Mouse (Mus musculus) heart, postnatal 4 days (tissue): ENCODE measurements around the gene Lamb2. TPM values are rescaled to one million over a fixed set of nuclear protein-coding genes. Genes with fewer than 3 reads are reported as not detected.

Source experiments
- DNase-seq: peaks from one replicate; pipeline ENCODE4 v3.0.0; 2021
- total RNA-seq, 2 experiments: library from RNA; stranded (reverse); gene quantifications; 2 replicates each; pipeline ENCODE4 v1.2.3; 2021

Lamb2 gene
- 100 to 1,000 TPM; 217 to 229 TPM for total RNA-seq

DNA sequence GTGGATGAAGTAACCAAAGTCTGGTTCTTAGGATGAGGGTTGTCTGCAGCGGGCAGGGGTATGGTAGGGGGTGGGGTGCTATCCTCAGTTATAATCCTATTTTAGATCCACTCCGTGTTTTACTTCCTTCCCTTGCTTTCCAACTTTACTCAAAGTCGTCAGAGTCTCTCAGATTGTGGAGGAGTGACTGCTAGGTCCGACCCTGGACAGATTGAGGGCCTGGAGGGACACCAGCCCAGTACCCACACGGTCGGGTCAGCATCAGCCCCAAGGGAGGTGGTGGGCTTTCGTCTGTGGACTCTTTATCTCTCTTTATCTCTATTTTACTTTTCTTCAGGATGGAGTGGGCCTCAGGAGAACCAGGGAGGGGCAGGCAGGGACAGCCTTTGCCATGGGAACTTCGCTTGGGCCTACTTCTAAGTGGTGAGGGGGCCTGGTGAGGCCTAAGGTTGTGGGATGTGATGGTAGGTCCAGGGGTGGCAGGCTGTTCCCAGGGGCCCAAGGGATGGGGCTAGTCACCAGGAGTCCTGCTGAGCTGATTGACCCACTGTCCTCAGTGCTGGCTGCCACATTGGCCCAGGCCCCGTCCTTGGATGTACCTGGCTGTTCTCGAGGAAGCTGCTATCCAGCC, at the start of gene Lamb2:
Lamb2 (plus strand) TSS at position 16 of the 631 bp plus-strand sequence.
- peak; percentile 56 for DNase-seq

DNA sequence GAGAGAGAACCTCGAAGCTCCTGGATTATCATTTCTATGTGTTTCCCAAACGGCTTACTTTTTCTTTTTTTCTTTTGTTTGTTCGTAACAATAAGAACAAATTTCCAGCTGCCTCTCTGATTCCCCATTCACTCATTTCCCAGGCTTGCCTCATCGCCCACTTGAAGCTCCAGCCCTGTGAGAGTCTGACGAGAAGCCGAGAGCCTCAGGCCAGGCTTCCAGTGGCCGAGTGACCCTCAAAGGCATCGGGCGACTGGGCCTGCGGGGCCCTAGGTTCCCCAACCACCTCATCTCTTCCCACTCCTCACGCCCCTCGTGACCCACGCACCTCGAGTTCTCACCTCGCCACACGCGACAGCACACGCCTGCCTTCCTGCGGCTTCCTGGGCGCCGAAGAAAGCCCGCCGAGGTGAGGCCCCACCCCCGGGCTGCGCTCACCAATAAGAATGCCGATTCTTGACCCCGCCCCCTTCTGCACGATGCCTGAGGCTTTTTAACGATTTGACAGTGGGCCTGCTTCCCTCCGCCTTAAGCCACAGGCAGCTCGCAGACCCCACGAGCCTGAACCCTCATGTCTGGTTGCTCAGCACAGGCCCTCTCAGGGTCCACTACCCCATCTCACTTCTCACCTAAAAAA, 48.0 kb upstream of the Lamb2 start:
- peak; percentile 22 for DNase-seq

DNA sequence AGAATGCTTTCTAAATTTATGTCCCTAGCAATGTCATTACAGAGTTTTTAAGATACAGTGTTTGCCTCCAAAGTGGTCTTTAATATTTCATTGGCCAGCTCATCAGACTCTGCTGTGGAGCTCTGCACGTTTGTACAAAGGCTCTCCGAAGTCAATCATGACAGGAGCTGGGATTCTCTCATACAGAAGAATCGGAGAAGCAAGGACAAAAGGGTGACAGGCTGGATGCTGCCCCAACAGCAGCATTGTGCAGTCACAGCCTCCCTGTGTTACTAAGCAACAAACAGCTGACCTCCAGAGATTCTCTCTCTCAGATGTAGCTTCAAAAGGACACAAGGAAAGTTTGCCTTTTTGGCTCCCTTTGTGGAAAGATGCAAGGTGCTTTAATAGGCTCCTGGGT, 43.4 kb upstream of the Lamb2 start, which contains the start of gene BC048562:
BC048562 (plus strand) TSS at position 301 of the 400 bp plus-strand sequence.
- no peak for DNase-seq

DNA sequence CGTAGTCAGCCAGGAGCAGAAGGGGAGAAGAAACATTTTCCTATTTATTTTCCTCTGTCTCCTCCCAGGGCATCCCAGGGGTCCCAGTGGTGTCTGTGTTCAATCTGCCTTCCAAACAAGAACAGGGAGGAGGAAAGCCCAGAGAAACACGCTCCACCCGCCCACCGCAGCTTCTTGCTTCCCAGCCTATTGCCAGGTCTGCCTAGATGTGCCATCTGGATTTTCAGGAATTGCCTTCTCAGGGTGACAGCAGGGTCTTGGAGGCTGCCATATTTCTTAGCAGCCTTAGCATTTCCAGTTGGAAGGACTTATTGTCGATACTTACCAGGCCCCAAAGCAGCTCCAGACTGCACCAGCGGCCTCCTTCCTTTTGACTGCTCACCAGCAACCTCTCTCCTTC, 40.4 kb upstream of the Lamb2 start:
- no peak for DNase-seq

DNA sequence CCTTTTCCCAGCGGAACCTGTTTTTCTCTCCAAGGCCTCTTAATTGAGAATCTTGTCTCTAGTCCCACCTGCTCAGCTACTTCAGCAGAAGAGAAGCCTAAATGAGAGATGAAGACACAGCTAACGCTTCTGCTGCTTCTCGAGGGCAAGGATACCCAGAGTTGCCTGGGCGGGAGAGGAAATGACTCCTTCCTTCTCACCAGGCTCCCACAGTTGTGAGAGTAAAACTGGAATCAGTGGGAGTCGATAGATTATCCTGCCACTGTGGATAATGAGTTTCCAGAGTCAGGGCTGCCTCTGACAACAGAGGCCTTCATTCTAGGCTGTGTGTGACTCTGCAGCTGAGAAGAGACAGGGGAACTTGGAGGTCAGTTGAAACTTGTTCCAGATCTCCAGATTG, 39.1 kb upstream of the Lamb2 start:
- DNase-seq = no peak

DNA sequence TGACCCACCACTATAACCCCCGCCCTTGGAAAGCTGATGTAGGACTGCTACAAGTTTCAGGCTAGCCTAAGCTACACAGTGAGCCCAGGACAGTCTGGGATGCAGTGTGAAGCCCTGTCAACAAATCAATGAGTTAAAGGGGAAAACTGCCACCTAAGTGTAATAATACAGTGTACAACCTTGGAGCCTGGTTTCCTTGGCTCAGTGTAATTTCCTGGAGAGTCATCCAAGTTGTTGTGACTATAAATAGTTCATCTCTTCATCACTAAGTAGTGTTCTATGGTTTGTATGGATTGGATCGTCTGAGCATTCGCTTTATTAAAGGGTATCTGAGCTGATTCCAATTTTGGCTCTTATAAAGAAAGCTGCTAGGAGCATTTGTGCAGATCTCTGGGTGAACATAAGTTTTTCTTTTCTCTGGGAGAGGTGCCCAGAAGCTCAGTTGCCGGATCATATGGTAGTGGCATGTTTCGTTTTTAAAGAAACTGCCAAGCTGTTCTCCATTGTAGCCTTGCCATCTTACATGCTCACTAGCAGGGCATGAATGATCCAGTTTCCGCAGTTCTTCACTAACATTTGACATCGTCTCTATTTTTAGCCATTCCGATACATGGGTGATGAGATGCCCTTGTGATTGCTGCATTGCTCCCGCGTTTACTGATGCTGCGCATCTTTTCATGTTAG, 38.2 kb upstream of the Lamb2 start:
- DNase-seq = no peak

DNA sequence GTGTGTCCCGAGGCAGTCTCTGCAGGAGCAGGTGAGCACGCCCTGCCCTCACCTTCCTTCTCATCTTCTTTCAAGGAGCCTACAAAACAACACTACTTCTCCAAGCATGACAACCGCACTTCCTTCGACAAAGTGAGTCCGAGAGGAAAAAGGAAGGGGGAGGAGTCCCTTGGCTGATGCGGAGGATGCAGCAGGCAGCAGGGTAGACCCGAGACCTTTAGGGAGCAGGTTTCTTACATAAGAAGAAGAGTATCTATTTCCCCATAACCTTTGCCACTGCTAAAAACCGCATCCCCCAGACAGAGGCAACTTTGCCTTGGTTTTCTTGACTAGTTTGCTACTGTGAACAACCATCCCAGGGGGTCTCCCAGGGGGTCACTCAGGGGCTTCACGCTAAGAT, 34.4 kb upstream of the Lamb2 start:
- DNase-seq = no peak

DNA sequence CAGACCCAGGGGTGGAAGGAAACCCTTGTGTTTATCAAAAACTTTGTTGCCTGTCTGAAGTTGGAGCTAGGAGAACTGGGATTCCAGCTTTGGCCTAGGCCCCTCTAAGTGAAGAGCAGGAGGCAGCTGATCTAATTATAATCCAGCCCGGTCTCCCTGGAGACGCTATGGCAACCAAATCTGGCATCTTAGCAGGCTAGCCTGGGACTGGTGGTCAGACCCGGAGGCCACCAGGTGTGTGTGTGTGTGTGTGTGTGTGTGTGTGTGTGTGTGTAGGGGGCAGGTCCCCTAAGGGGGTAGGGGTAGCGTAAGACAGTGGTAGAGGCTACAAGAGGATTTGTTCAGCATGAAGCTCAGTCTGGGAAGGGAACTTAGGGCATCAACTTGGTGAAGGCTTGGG, 29.7 kb upstream of the Lamb2 start:
- DNase-seq = peak; percentile 79

DNA sequence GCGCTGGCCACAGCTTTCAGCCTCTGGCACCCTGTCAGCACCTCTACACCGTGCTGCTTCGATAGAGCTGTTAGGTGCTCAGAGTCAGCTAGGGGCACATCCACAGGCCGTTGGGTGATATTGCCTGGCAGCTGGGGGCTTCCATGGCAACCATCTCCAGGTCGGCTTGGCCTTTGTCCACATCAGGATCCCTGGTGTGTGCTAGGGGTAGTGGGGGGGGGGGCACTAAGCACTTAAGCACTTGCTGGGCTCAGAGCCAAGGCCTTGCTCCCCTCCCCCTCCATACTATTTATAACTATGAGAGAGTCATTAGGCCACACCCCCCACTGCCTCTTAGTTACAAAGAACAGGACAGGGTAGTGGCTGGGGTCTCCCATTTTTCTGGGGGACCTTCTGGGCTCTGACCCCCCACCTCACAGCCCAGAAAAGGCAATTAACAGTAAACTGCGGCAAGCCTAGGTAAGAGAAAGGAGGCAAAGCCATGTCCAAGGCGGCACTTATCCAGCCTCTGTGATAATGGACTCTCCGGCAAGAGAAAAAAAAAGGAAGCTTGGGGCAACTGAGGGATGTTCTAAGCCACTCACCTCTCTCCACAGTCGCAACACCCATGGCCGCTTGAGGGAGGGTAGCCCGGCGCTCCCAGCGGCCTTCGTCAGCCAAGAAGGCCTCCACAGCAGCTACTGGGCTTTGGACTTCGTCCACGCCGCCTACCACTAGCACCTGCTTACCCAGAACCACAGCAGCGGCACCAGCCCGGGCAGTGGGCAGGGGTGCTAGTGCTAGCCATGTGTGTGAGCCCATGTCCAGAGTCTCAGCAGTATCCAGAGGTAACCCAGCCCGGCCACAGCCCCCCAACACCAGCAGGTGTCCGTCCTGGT, 29.0 kb upstream of the Lamb2 start:
- peak; percentile 88 for DNase-seq

DNA sequence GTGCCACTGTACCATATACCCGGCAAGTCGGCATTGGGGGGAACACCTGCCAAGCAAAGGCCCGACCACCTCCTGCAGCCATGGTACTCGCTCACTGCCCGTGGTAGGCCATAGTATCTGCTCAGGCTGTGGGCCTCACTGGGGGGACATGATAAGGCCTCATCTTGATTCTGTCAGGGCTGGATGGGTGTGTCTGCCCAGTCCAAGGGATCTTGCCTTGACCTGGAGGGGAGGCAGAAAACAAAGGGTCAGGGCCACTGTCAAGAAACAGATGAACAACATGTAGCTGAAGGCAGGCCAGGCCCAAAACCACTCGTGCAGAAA, 28.4 kb upstream of the Lamb2 start:
- no peak for DNase-seq

DNA sequence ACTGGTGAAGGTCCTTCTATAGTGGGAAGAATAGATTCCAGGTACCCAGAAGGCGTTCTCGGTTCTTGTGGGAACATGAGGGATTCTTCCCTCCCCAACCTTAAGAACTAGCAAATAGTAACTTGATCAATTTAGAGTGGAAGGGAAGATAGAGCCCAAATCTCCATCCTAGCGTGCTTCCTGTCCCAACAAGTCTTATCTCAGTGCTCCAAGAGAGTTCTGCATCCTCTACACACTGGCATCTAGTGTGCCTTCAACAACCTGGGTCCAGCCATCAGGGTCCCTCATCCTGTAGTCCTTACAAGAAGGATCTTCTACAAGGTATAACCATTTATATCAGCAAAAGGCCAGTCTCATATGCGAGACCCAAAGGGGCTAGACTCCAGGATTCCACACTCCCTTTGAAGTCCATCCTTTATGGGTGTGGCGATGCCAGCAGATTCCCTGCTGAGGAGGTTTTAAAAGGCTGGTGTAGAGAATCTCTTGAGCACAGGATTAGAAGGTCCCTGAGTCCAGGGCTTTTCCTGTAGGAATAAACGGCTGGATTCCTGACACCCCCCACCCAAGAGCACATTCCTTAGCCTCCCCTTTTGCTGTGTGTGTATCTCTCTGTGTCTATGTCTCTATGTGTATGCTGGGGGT, 27.9 kb upstream of the Lamb2 start:
- DNase-seq = no peak

DNA sequence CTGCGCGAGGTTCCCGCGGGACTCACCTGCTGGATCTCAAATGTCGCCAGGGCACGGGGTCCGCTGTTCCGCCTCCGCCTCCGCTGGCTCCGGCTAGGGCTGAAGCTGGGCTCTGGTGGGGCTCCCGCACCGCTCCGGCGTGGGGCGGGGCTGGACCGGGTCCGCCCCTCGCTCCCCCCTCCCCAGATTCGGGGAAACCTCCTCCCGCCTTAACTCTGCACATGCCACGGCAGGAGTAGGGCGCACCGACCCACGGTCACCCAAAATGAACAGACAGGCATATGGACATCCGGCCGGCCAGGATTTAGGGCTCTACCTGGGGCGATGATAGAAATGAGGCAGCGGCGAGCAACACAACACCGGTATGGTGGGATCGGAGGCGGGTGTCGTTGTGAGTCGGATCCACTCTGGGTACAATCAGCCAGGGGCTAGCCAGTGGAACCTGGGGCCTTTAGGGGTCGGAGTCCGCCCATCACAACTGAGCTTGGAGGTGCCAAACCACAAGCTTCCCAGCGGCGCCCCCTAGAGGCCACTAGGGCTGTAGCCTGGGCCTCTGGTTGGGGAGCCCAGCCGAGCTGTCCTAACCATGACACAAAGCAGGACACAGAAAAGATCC, 27.1 kb upstream of the Lamb2 start:
- peak; percentile 96 for DNase-seq

DNA sequence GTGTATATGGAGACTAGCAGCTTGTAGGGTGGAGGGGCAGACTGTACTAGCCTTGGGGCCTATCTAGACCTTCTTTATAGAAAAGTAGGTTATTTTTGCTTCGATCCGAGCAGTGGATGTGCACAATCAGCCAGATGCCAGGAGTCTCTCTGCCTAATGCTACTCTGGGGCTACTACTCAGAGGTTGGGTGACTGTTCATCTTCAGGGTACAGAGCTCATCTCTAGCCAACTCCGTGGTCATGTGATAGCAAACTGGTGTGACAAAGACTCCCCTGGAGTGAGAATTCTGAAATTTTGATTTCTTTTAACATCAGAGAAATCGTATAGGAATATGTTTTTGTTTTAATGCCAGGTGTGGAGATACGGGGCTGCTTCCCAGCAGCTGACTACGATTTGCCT, 26.6 kb upstream of the Lamb2 start:
- no peak for DNase-seq

DNA sequence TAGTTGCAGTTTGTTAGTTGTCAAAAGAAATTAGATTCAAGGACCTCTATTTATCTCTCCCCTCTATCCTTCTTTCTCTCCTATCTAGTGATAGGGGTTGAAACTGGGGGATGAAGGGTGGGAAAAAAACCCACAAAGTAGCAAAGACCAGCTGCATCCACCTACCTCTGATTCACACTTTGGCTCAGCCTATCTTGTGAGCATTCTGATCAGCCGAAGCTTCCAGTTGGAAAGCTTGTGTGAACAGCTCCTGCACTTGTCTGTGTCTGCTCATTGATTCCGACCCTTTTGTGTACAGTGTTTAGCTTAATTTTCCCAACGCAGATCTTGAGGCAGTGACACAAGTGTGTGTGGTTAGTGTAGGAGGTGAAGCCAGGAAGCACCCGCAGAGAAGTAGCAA, 26.1 kb upstream of the Lamb2 start:
- no peak for DNase-seq

DNA sequence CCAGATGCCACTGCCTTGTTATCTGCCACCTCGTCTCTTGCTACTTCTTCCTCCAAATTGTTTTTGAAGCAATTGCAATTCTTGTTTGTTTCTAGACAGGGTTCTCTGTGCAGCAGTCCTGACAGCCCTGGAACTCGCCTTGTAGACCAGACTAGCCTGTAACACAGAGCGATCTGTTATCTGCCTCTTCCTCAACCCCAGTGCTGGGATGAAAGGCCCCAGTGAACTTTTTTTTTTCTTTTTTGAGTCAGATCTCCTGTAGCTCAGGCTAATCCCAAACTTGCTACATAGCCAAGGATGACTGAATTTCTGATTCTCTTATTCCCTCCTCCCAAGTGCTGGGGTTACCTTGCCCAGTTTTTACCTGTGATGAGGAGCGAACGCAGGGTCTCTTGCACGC, 25.1 kb upstream of the Lamb2 start:
- no peak for DNase-seq

DNA sequence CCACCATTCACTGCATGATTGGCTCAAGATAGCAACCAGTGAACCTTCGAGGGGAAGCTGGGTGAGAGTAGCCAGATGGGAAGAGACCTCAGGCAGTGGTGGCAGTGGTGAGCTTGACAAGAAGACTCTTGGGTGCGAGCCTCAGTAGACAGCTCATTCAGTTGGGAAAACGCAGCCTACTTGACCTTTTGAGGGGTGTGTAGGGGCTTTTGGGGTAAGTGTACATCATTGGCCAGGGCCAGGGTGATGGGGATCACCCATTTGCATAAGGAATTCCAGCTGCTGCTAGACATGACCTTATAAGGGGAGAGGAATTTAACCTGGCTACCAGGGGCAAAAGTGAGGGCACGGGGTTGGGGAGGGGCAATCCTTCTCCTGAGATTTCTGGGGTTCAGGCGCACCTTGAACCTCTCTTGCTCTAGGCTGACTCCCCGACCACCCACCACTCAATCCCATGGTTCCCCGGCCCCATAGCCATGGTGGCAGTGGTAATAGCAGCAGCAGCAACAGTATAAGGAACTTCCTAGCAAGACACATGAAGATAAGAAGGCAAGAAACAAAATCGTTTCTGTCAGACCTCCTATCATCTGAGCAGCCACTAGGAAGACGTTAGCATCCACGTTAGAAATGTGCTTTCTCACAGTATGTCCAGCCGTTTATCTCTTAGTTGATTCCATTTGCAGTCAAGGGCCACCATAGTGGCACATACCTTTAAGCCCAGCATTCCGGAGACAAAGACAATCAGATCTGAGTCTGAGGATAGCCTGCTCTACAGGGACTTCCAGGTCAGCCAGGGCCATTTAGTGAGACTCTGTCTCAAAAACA, 23.6 kb upstream of the Lamb2 start:
- no peak for DNase-seq

DNA sequence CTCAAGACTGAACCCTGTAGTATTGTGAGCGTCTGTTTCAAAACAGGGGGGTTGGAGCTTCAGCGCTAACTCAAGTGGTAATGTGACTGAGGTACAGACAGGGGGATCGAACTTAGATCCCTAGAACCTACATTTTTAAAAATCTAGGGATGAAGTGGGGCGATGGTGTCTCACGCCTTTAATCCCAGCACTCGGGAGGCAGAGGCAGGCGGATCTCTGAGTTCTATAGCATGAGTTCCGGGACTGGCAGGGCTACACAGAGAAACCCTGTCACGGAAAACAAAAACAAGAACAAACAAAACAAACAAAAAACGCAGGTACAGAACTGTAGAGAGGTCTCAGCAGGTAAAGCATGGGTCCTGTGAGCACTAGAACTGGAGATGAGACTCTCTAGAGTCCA, 22.6 kb upstream of the Lamb2 start:
- no peak for DNase-seq

DNA sequence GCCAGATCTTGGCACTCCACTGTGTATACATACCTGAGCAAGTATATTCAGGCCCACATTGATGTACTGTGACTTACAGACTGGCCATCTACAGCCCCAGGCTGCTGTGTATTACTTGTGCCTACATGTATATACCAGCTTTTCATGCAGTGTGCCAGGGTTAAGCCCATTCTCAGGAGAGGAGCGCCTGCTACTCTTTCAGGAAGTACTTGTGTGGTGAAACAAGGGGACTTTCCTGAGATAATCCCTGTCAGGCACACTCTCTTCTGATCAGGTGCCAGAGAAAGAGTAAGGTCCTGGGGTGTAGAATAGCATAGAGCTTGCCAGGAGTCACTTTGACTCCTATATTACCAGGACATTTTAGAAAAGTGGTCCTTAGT, 19.6 kb upstream of the Lamb2 start:
- DNase-seq = no peak

DNA sequence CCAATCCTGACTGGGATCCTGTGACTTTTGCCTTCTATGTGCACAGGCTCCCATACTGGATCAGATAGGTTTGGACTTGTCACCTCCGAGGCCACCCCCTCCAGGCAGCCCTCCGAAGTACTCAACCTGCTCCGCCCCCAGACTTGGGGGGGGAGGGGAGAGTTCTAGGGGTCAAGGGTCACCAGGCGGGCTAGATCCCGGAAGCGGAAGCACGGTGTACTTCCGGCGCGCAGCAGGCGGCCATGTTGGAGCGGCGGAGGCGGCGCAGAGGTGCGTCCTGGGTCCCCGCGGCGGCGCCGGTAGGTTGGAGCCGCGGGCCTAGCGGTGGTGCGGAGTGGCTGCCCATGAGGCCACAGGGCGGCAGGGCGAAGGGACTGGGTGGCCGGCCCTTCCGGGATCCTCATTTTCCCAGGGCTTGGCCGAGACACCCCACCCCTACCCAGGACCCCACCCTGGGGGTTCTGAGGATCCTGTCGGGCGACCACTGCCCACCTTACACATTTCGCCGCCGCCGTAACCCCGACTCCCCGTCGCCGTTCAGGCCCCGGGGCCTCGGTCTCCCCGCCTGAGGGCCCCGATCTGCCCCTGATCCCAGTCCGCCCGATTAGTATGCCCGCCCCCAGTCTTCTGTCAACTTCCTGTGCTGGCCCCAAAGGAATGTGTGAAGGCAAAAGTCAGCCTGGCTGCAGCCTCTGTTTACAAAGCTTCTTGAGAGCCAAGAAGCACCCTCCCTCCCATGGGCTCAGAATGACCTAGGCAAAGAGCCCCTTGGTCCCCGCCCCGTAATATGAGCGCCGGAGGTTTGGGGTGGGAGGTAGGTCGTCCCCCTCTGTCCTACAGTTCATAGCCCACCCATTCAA, 19.0 kb upstream of the Lamb2 start, which contains the start of gene Ccdc71:
Ccdc71 (plus strand) TSS at position 209 of the 860 bp plus-strand sequence.
- DNase-seq = peak; percentile 91

DNA sequence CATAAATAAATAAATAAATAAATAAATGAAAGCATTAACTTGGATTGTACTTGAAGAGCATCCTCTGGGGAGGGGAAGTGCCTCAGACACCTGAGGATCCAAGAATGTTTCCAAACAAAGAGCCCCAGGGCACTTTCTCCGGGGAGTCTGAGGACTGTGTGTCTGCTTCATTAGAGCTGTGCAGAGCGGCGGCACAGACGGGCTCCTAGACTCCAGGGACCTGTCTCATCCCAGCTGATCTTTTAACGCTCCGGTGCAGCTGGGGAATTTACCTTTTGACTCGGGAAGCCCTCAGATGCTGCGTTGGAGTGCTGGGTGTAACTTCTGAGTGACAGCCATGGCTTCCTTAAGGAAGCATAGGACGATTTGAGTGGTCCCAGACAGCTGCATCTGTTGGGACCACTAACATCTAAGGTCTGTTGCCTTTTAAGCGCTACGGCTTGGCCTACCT, 18.3 kb upstream of the Lamb2 start, which contains the start of gene Klhdc8b:
Klhdc8b (minus strand) TSS at position 401 of the 451 bp plus-strand sequence.
- DNase-seq = no peak
